Mouse (Mus musculus) brown adipose tissue, adult 24 weeks (tissue): ENCODE measurements around the gene Trp53tg5. TPM values are rescaled to one million over a fixed set of nuclear protein-coding genes. Genes with fewer than 3 reads are reported as not detected.
A peak's percentile ranks its signal among the peaks of the same experiment; 100 is the strongest.

Experiments
- H3K27ac ChIP-seq: fragments of 200-500 bp; replicated peaks from 2 replicates; pipeline ENCODE4 v1.5.1; 2012; ENCODE audit warnings: low read depth, mild to moderate bottlenecking, low read length
- H3K4me1 ChIP-seq: fragments of 200-500 bp; 2 replicates; pipeline ENCODE4 v1.6.1; 2012; ENCODE audit warnings: low read length, mixed read lengths; ENCODE audit not compliant: control insufficient read depth, insufficient read depth, insufficient read length
- H3K4me3 ChIP-seq: fragments of 200-500 bp; 2 replicates; pipeline ENCODE4 v1.5.1; 2012; ENCODE audit warnings: low read depth, mild to moderate bottlenecking, low read length, moderate library complexity; ENCODE audit not compliant: insufficient read depth
- polyA plus RNA-seq: library from polyadenylated mRNA; stranded (reverse); fragments of >200 nt; gene quantifications from 2 replicates; pipeline ENCODE4 v1.2.4, GENCODE M21; 2012; ENCODE audit not compliant: missing spikeins, insufficient read depth, insufficient read length

Trp53tg5 gene
- polyA plus RNA-seq, 1 experiment: not detected

DNA sequence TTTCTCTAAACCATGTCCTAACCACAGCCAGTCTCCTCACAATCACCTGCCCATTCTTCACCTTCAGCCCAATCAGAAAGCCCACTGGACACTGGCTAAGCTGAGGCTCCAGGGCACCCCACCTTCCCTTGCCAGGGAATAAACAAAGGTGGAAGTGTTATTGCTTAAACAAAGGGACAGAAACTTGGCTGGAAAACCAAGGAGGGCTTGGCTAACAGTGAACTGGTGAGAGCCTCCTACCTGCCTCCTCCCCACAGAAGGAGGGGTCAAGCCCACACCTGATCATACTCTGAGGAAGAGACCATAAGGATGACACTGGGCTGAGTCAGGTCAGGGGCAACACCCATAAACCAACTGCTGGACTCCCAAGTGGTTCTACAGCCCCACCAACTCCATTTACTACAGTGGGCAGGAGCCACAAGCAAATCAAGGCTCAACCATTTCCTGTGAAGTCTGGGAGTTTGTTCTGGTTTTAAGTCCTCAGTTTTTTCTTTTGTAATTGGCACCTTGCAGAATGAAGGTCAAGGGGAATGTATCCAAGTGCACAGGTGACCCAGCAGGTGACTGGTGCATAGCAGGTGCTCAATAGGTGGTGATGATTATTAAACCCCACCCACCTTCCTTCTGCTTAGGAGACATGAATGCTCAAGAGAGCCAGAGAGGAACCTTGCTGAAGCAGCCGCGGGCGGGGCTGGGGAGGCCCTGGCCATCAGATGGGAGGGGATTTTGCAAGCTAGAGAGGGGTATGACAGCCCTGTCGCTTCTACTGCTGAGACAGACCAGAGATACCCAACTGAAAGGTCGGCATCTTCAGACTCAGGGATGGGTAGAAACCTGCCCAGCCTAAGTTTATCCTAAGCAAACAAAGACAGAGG is 38.1 kb downstream of the Trp53tg5 start:
- no peak overlapping the region for H3K4me3 ChIP-seq
- H3K27ac ChIP-seq: peak overlapping the region; percentile 89
- H3K4me1 ChIP-seq: peaks cover 43% of the 10 kb centered on the region

GRCm38 (mm10) chr2:164434681-164435080 is 38.8 kb downstream of the Trp53tg5 start:
- no peak overlapping the region for H3K4me3 ChIP-seq
- peaks cover 38% of the 10 kb centered on the region for H3K4me1 ChIP-seq
- peak overlapping the region; percentile 45 for H3K27ac ChIP-seq

GRCm38 (mm10) chr2:164433278-164433895 is 40.1 kb downstream of the Trp53tg5 start:
- H3K27ac ChIP-seq: peak overlapping the region; percentile 84
- no peak overlapping the region for H3K4me3 ChIP-seq
- H3K4me1 ChIP-seq: peaks cover 28% of the 10 kb centered on the region

DNA sequence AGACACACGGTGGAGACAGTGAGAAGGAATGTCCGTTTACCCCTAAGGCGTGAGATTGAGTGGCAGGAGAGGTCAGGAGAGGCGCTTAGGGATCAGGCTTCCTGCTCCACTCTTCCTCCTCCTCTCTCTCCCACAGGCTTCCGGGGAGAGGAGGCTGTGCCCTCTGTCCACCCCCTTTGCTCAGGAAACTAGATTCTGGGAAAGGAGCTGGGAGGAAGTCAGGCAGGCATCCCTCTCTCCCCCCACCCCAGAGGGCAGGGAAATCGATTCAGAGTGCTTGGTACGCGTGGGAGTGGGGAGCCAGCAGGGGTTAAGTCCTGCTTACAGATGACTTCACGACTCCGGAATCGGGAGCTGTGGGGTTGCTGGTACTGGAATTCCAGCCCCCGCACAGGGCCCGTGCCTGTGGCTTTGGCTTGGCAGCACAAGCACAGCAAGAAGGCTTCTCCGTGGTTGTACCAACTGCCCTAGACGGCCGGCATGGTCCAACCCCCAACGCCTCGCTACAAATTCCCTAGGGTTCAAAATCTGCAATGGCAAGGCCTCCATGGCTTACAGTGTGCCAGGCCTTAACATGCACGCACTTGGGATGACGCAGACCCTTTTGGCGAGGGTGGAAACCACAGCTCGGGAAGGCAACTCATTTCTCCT is 40.9 kb downstream of the Trp53tg5 start:
- Histone ChIP-seq H3K4me1 (peaks cover 27% of the 10 kb centered on the region), H3K27ac (peak overlapping the region; percentile 84), H3K4me3 (no peak overlapping the region)

- no peak overlapping the region for H3K4me3 ChIP-seq
- H3K27ac ChIP-seq: peak overlapping the region; percentile 76
- H3K4me1 ChIP-seq: peaks cover 27% of the 10 kb centered on the region
These were observed 41.7 kb downstream of the Trp53tg5 start for GRCm38 (mm10) chr2:164431676-164432465.

GRCm38 (mm10) chr2:164430697-164431096 is 42.8 kb downstream of the Trp53tg5 start:
- no peak overlapping the region for H3K27ac ChIP-seq
- H3K4me3 ChIP-seq: no peak overlapping the region
- H3K4me1 ChIP-seq: peaks cover 20% of the 10 kb centered on the region

DNA sequence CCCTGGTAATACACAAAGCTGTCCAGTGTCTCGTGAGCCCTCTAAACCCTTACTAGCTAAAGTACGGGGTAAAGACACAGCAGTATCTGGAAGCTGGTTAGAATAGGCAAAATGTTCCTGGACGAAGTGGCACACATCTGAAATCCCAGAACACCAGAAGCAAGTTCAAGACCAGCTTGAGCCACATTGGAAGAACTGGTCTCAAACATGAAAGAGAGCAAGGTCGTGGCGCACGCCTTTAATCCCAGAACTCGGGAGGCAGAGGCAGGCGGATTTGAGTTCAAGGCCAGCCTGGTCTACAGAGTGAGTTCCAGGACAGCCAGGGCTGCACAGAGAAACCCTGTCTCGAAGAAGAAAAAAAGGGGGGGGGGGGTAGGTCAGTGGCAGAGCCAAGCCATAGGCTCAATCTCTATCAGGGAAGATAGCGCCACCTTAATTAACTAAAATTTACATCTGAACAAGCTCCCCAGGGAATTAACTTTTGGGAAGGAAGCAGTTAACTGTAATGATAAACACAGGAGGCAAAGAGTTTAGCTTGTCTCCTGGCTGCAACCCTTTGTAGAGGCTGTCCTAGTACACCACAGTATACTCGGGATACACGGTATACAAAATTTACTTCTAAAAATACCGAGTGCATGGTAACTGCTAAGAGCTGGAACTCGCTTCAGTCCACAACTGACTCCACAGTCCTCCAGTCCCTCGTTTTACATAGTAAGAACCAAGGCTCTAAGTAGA is 43.5 kb downstream of the Trp53tg5 start:
- Histone ChIP-seq H3K27ac (no peak overlapping the region), H3K4me1 (peaks cover 13% of the 10 kb centered on the region), H3K4me3 (no peak overlapping the region)

- Histone ChIP-seq H3K4me1 (peaks cover 8% of the 10 kb centered on the region), H3K27ac (no peak overlapping the region), H3K4me3 (no peak overlapping the region)
These were observed 45.1 kb downstream of the Trp53tg5 start for GRCm38 (mm10) chr2:164428451-164428850.

DNA sequence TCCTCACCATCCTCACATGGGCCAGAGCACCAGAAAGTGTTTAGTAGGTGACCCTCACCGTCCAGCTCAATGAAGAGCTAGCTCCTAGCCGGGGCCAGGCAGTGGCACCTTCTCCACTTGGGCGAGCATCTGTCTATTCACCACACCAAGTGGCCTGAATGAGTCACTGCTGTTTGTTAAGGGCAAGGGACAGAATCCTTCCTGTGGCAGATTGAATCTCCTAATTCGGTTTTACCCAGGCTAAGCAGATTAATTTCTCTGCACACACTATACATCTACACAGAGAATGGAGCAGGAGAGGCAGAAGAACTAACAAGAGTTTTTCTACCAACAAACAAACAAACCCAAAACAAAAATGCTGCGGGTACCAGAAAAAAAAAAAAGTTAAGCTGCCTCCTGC is 46.6 kb downstream of the Trp53tg5 start:
- H3K4me3 ChIP-seq: no peak overlapping the region
- no peak overlapping the region for H3K27ac ChIP-seq
- H3K4me1 ChIP-seq: peaks cover 6% of the 10 kb centered on the region

DNA sequence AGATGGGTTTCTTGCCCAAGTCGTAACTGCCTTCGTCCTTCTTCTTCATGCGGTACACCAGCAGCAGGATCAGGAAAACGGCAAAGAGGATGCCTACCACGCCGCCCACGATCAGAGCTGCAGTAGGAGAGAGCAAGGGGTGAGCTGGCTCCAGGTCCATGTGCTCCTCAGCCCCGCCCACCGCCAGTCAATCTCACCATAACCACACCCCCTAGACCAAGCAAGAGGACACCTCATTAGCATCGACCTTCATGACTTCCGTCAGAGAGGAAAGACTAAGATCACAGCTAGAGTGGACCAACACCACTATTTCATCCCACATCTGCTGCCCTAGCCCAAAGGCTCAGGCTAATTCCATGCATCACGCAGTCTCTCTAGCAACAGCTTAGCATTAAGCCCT is 47.4 kb downstream of the Trp53tg5 start:
- Histone ChIP-seq H3K27ac (no peak overlapping the region), H3K4me3 (no peak overlapping the region), H3K4me1 (peaks cover 6% of the 10 kb centered on the region; the same call in 1 of the 2 replicates)

GRCm38 (mm10) chr2:164425401-164425800 is 48.1 kb downstream of the Trp53tg5 start:
- peaks cover 6% of the 10 kb centered on the region; the same call in 1 of the 2 replicates for H3K4me1 ChIP-seq
- H3K27ac ChIP-seq: no peak overlapping the region
- H3K4me3 ChIP-seq: no peak overlapping the region

DNA sequence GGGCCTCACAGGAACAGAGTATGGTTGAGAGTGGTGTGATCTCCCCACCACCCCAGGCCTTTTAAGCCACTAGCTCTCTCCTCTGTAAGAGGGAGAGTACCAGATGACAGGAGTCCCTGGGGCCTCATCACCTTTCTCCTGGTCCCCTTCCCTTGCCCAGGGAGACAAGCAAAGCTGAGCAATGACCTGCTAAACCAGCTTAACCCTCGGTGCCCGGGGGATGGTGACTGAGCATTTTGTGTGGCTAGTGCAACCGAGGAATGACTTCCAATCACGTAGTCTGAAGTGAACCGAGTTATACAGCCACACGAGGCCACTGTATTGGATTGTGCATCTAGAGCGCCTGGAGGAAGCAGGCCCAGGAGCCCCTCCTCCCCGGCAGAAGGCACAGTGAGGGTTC is 49.1 kb downstream of the Trp53tg5 start:
- Histone ChIP-seq H3K4me1 (peaks cover 6% of the 10 kb centered on the region; the same call in 1 of the 2 replicates), H3K27ac (peak overlapping the region; percentile 87), H3K4me3 (no peak overlapping the region)

GRCm38 (mm10) chr2:164423464-164423863 is 50.1 kb downstream of the Trp53tg5 start:
- Histone ChIP-seq H3K4me1 (peaks cover 6% of the 10 kb centered on the region), H3K27ac (peak overlapping the region; percentile 95), H3K4me3 (no peak overlapping the region)

DNA sequence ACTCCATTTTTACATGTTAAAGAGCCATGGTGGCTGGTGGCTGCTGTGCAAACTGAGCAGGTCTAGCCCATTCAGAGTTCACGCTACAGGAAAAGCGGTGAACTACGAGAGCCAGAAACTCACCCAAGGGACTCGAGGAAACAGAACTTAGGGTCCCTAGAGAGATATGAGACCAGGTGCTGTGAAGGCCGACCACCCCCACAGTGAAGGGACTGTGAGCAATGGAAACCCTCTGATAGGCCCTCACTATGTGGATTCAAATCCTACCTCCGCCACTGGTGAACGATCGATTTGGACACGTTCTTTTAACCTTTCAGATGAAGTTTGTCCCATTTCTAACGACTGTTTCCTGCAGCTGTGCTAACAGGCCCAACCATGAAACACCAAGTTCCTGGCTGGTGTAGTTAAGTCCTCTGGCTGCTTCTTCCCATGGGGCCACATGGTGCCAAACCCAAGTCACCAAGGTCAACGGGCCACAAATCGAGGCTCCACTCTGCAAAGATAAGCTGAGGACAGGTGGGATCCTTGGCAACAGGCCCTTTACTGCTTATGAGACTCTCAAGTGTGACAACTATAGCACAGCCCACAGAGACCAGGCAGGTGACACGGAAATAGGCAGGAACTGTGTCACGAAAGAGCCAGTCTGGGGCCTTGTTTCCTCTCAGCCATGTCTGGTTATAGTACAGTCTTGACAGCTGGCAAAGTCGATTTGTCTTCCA is 50.7 kb downstream of the Trp53tg5 start:
- peak overlapping the region; percentile 95 for H3K27ac ChIP-seq

More for the DNA sequence above, 50.7 kb downstream of the Trp53tg5 start:
- Histone ChIP-seq H3K4me1 (peaks cover 6% of the 10 kb centered on the region), H3K4me3 (no peak overlapping the region)
